Mouse (Mus musculus): ENCODE measurements around the gene Hddc3. TPM values are rescaled to one million over a fixed set of nuclear protein-coding genes. Genes with fewer than 3 reads are reported as not detected.
"Not testable (repeated sequence)": the region's sequence is repeated elsewhere in the genome, so short reads cannot be mapped to it uniquely, and the experiment has no call there.

Hddc3 gene
- total and polyA plus RNA-seq, 3 experiments = 30.0 to 47.7 (median 39.9) TPM

DNA sequence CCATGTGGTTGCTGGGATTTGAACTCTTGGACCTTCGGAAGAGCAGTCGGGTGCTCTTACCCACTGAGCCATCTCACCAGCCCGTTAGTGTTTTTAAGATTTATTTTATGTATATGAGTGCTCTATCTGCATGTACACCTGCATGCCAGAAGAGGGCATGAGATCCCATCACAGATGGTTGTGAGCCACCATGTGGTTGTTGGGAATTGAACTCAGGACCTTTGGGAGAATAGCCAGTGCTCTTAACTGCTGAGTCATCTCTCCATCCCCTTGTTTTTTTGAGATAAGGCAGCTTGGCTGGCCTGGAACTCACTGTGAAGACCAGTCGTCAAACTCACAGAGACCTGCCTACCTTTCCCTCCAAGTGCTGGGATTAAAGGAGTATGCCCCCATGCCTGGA, 53.5 kb downstream of the Hddc3 start:
- H3K79me2 ChIP-seq (replicated peaks; ENCODE audit: control insufficient read depth, insufficient read depth, low read length); H3K27me3 ChIP-seq (ENCODE audit: control insufficient read depth, insufficient read depth, low read length); H3K27ac ChIP-seq; H3K36me3 ChIP-seq (ENCODE audit: control insufficient read depth, insufficient read depth, low read length); H3K4me3 ChIP-seq; DNase-seq; H3K9ac ChIP-seq (ENCODE audit: low read depth, low read length): not testable (repeated sequence)
- 73% methylated on average over 4 of the region's 4 CpGs for WGBS
- H3K4me1 ChIP-seq (ENCODE audit: control insufficient read depth, insufficient read depth, low read length) = peaks cover 16% of the 10 kb centered on the region
- intact Hi-C loops (cut with DNase I) = loop anchor here (5.0 kb wide), 1 partner anchor 136 kb away; no protein-coding TSS in a partner anchor
- peak; percentile 59 for TF ChIP-seq CTCF (IDR thresholded peaks at IDR 0.05)

DNA sequence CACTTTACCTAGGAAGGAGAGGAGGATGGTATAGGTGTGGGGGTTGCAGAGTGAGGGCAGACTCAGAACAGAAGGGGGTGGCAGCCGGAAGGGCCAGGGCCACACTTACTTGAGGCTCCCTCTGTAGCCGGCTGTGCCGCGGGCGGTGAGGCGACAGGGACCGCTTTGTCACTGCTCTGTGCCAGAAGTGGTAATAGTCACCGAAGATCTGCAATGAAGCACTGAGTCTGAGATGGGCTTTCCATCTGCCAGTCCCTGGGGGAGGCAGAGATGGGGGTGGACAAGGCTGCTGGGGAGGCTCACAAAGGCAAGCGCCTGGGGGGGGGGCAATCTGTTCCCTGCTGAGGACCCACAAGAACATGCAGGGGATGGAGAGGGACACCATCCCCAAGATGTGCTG, 55.1 kb downstream of the Hddc3 start:
- no peaks in the 10 kb centered on the region; the same call in 1 of the 2 replicates for H3K36me3 ChIP-seq (ENCODE audit: control insufficient read depth, insufficient read depth, low read length)
- 91% methylated on average over 9 of the region's 9 CpGs for WGBS

GRCm38 (mm10) chr7:80398654-80399444, 55.9 kb downstream of the Hddc3 start:
- H3K9ac ChIP-seq (ENCODE audit: low read depth, low read length) = no peak overlapping the region
- H3K27me3 ChIP-seq (ENCODE audit: control insufficient read depth, insufficient read depth, low read length) = no peaks in the 10 kb centered on the region
- H3K4me1 ChIP-seq (ENCODE audit: control insufficient read depth, insufficient read depth, low read length) = peaks cover 19% of the 10 kb centered on the region
- 53% methylated on average over 9 of the region's 9 CpGs for WGBS
- peak; percentile 44 for TF ChIP-seq CTCF (IDR thresholded peaks at IDR 0.05)
- no peak for TF ChIP-seq EP300 (IDR thresholded peaks at IDR 0.05; ENCODE audit: insufficient read depth, low read depth, low read length)
- TF ChIP-seq POLR2A (IDR thresholded peaks at IDR 0.05; ENCODE audit: insufficient read depth, low read depth, low read length) = no peak
- H3K4me3 ChIP-seq = no peak overlapping the region
- no peak overlapping the region for H3K27ac ChIP-seq
- no peak for DNase-seq
- H3K36me3 ChIP-seq (ENCODE audit: control insufficient read depth, insufficient read depth, low read length) = no peaks in the 10 kb centered on the region; the same call in 1 of the 2 replicates
- peaks cover 6% of the 10 kb centered on the region for H3K79me2 ChIP-seq (replicated peaks; ENCODE audit: control insufficient read depth, insufficient read depth, low read length)
- intact Hi-C loops (cut with DNase I) = loop anchor here (5.0 kb wide), 1 partner anchor 133 kb away; no protein-coding TSS in a partner anchor

More for the DNA sequence above, 55.1 kb downstream of the Hddc3 start:
- H3K27ac ChIP-seq = no peak overlapping the region
- H3K27me3 ChIP-seq (ENCODE audit: control insufficient read depth, insufficient read depth, low read length) = no peaks in the 10 kb centered on the region
- peaks cover 16% of the 10 kb centered on the region for H3K4me1 ChIP-seq (ENCODE audit: control insufficient read depth, insufficient read depth, low read length)
- peaks cover 6% of the 10 kb centered on the region for H3K79me2 ChIP-seq (replicated peaks; ENCODE audit: control insufficient read depth, insufficient read depth, low read length)
- DNase-seq = no peak
- H3K9ac ChIP-seq (ENCODE audit: low read depth, low read length) = no peak overlapping the region
- TF ChIP-seq CTCF (IDR thresholded peaks at IDR 0.05) (no peak), POLR2A (IDR thresholded peaks at IDR 0.05; ENCODE audit: insufficient read depth, low read depth, low read length) (no peak), EP300 (IDR thresholded peaks at IDR 0.05; ENCODE audit: insufficient read depth, low read depth, low read length) (no peak)
- H3K4me3 ChIP-seq = no peak overlapping the region
- intact Hi-C loops (cut with DNase I) = loop anchor here (5.0 kb wide), 1 partner anchor 134 kb away; no protein-coding TSS in a partner anchor

DNA sequence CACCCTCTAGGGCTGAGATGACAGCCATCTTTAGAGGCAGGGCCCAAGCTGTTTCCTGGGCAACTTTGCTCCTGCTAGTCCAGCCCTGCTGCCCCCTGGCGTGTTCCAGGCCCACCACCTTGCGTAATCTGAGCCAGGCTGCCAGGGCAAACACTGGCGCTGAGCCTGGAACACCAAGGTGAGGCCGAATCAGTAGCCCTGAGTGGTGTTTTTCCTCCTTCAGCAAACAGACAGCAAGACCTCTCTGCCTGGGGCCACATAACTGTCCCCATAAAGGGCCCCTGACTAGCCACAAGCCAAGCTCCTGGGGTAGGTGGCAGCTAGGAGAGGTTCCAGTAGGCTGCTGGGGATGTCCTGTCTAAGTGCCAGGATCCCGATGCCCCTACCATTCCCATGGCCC, 57.2 kb downstream of the Hddc3 start:
- Histone ChIP-seq H3K27ac (peak overlapping the region; percentile 24), H3K4me3 (0 out of 2 replicates have a peak overlapping the region, but pooled peaks have one; percentile 24)

More for the DNA sequence above, 57.2 kb downstream of the Hddc3 start:
- intact Hi-C loops (cut with DNase I) = loop anchor here (2.0 kb wide), 1 partner anchor 45 kb away; no protein-coding TSS in a partner anchor
- Histone ChIP-seq H3K36me3 (ENCODE audit: control insufficient read depth, insufficient read depth, low read length) (no peaks in the 10 kb centered on the region; the same call in 1 of the 2 replicates), H3K9ac (ENCODE audit: low read depth, low read length) (no peak overlapping the region), H3K27me3 (ENCODE audit: control insufficient read depth, insufficient read depth, low read length) (no peaks in the 10 kb centered on the region), H3K79me2 (replicated peaks; ENCODE audit: control insufficient read depth, insufficient read depth, low read length) (peaks cover 6% of the 10 kb centered on the region), H3K4me1 (ENCODE audit: control insufficient read depth, insufficient read depth, low read length) (peaks cover 23% of the 10 kb centered on the region)
- TF ChIP-seq EP300 (IDR thresholded peaks at IDR 0.05; ENCODE audit: insufficient read depth, low read depth, low read length) (0 out of 2 replicates have a peak, but pooled peaks have one; percentile 52), POLR2A (IDR thresholded peaks at IDR 0.05; ENCODE audit: insufficient read depth, low read depth, low read length) (no peak), CTCF (IDR thresholded peaks at IDR 0.05) (peak; percentile 29)
- WGBS = 40% methylated on average over 5 of the region's 5 CpGs
- DNase-seq = peak; percentile 71 to 79

Other genes starting within 250 kb of the Hddc3 start
- gene Idh2, start 227.7 kb upstream of the Hddc3 start, total RNA-seq (2021) = 1,000 to 10,000 TPM; 1,877 to 2,293 TPM
- 1,651 and 1,954 TPM in 2 replicates for gene Idh2, start 227.7 kb upstream of the Hddc3 start, polyA plus RNA-seq (2012; rRNA removed)
- gene Sema4b, start 156.3 kb upstream of the Hddc3 start, total RNA-seq (2021) = 10 to 100 TPM; 10.5 to 11.4 TPM
- 10.5 and 12.3 TPM in 2 replicates for gene Sema4b, start 156.3 kb upstream of the Hddc3 start, polyA plus RNA-seq (2012; rRNA removed)
- 10 to 100 TPM; 14.1 to 16.1 TPM for gene Cib1, start 110.3 kb upstream of the Hddc3 start, total RNA-seq (2021)
- 35.1 and 38.4 TPM in 2 replicates for gene Cib1, start 110.3 kb upstream of the Hddc3 start, polyA plus RNA-seq (2012; rRNA removed)
- gene Gdpgp1, start 110.2 kb upstream of the Hddc3 start, total RNA-seq (2021) = 1 to 10 TPM; 1.5 to 2.2 TPM
- gene Gdpgp1, start 110.2 kb upstream of the Hddc3 start, polyA plus RNA-seq (2012; rRNA removed) = 1.4 and 1.5 TPM in 2 replicates
- under 1 TPM; 0.23 to 0.39 TPM for gene Ttll13, start 96.7 kb upstream of the Hddc3 start, total RNA-seq (2021)
- 0.20 and 0.23 TPM in 2 replicates for gene Ttll13, start 96.7 kb upstream of the Hddc3 start, polyA plus RNA-seq (2012; rRNA removed)
- gene Ngrn, start 81.9 kb upstream of the Hddc3 start, total RNA-seq (2021) = 10 to 100 TPM; 22.9 to 27.2 TPM
- gene Ngrn, start 81.9 kb upstream of the Hddc3 start, polyA plus RNA-seq (2012; rRNA removed) = 16.8 and 26.2 TPM in 2 replicates
- gene Vps33b, start 73.5 kb upstream of the Hddc3 start, total RNA-seq (2021) = 1 to 10 TPM; 6.1 to 6.2 TPM
- gene Vps33b, start 73.5 kb upstream of the Hddc3 start, polyA plus RNA-seq (2012; rRNA removed) = 5.1 and 5.2 TPM in 2 replicates
- 1 to 10 TPM in 1 of 2 experiments, under 1 TPM in 1; 0.47 to 1.5 TPM for gene Prc1, start 48.7 kb upstream of the Hddc3 start, total RNA-seq (2021)
- gene Prc1, start 48.7 kb upstream of the Hddc3 start, polyA plus RNA-seq (2012; rRNA removed) = 1.1 and 2.8 TPM in 2 replicates
- gene Rccd1, start 18.6 kb upstream of the Hddc3 start, total RNA-seq (2021) = 1 to 10 TPM; 5.6 to 6.1 TPM
- gene Rccd1, start 18.6 kb upstream of the Hddc3 start, polyA plus RNA-seq (2012; rRNA removed) = 7.0 and 7.4 TPM in 2 replicates
- 10 to 100 TPM; 15.8 to 16.8 TPM for gene Unc45a, start 2.1 kb upstream of the Hddc3 start, total RNA-seq (2021)
- gene Unc45a, start 2.1 kb upstream of the Hddc3 start, polyA plus RNA-seq (2012; rRNA removed) = 23.0 and 24.0 TPM in 2 replicates
- gene Man2a2, start 28.3 kb downstream of the Hddc3 start, total RNA-seq (2021) = 10 to 100 TPM; 55.7 to 58.7 TPM
- 75.8 and 82.4 TPM in 2 replicates for gene Man2a2, start 28.3 kb downstream of the Hddc3 start, polyA plus RNA-seq (2012; rRNA removed)
- 1 to 10 TPM; 8.9 to 9.8 TPM for gene Fes, start 44.8 kb downstream of the Hddc3 start, total RNA-seq (2021)
- 15.4 and 17.3 TPM in 2 replicates for gene Fes, start 44.8 kb downstream of the Hddc3 start, polyA plus RNA-seq (2012; rRNA removed)
- 100 to 1,000 TPM; 108 to 129 TPM for gene Furin, start 62.3 kb downstream of the Hddc3 start, total RNA-seq (2021)
- gene Furin, start 62.3 kb downstream of the Hddc3 start, polyA plus RNA-seq (2012; rRNA removed) = 64.9 and 79.4 TPM in 2 replicates
- gene Blm, start 192.0 kb downstream of the Hddc3 start, total RNA-seq (2021) = 1 to 10 TPM in 1 of 2 experiments, under 1 TPM in 1; 0.91 to 1.3 TPM
- 0.59 and 0.67 TPM in 2 replicates for gene Blm, start 192.0 kb downstream of the Hddc3 start, polyA plus RNA-seq (2012; rRNA removed)

All from heart, adult 2 months (tissue).